ENCODE assay signal across 8 mouse cellular contexts in genomic region chr1:181728707-181729106, GRCm38 (mm10).
A peak's percentile ranks its signal among the peaks of the same experiment; 100 is the strongest.
DNase-seq lines count a peak whose midpoint lies in the region; ATAC-seq and TF ChIP-seq lines count a peak whose summit lies in the region.

No protein-coding gene starts in this region.

- ATAC-seq in embryonic facial prominence, embryonic 14.5 days (ENCODE audit: low read depth): no peak
- no peak for ATAC-seq in limb, embryonic 14.5 days (ENCODE audit: low FRiP score, low read depth)
- ATAC-seq in forebrain, embryonic 15.5 days (replicated peaks): no peak

- H3K4me3 ChIP-seq in heart, embryonic 10.5 days: no peak overlapping the region
- no peak overlapping the region for H3K4me3 ChIP-seq in embryonic facial prominence, embryonic 14.5 days (ENCODE audit: low read depth, low read length)
- no peak overlapping the region for H3K4me3 ChIP-seq in limb, embryonic 14.5 days (replicated peaks; ENCODE audit: low read length)
- no peak overlapping the region for H3K4me3 ChIP-seq in forebrain, embryonic 15.5 days

- no peak overlapping the region for H3K4me2 ChIP-seq in embryonic facial prominence, embryonic 14.5 days (ENCODE audit: low read depth, low read length)
- no peak overlapping the region for H3K4me2 ChIP-seq in limb, embryonic 14.5 days (replicated peaks; ENCODE audit: low read depth, low read length, severe bottlenecking)
- no peak overlapping the region for H3K4me2 ChIP-seq in forebrain, embryonic 15.5 days (replicated peaks)

- no peaks in the 10 kb centered on the region for H3K36me3 ChIP-seq in heart, embryonic 10.5 days
- H3K36me3 ChIP-seq in embryonic facial prominence, embryonic 14.5 days (ENCODE audit: control insufficient read depth, insufficient read depth, low read length): no peaks in the 10 kb centered on the region
- H3K36me3 ChIP-seq in limb, embryonic 14.5 days (ENCODE audit: control insufficient read depth, insufficient read depth, low read length): no peaks in the 10 kb centered on the region
- H3K36me3 ChIP-seq in forebrain, embryonic 15.5 days: no peaks in the 10 kb centered on the region

- H3K9me3 ChIP-seq in heart, embryonic 10.5 days: no peaks in the 10 kb centered on the region
- H3K9me3 ChIP-seq in embryonic facial prominence, embryonic 14.5 days (ENCODE audit: control insufficient read depth, low read length): no peaks in the 10 kb centered on the region
- H3K9me3 ChIP-seq in limb, embryonic 14.5 days (ENCODE audit: control insufficient read depth, low read length): no peaks in the 10 kb centered on the region
- H3K9me3 ChIP-seq in forebrain, embryonic 15.5 days: no peaks in the 10 kb centered on the region

- H3K9ac ChIP-seq in embryonic facial prominence, embryonic 14.5 days (ENCODE audit: low read depth, low read length): no peak overlapping the region
- no peak overlapping the region for H3K9ac ChIP-seq in limb, embryonic 14.5 days (ENCODE audit: low read depth, low read length, severe bottlenecking)
- H3K9ac ChIP-seq in forebrain, embryonic 15.5 days (replicated peaks): no peak overlapping the region

- 58% methylated on average over 5 of the region's 5 CpGs for WGBS in heart, embryonic 10.5 days
- 48% methylated on average over 5 of the region's 5 CpGs for WGBS in embryonic facial prominence, embryonic 14.5 days
- WGBS in limb, embryonic 14.5 days: 59% methylated on average over 5 of the region's 5 CpGs
- WGBS in forebrain, embryonic 15.5 days: 61% methylated on average over 5 of the region's 5 CpGs

- no peak overlapping the region for H3K27ac ChIP-seq in heart, embryonic 10.5 days
- no peak overlapping the region for H3K27ac ChIP-seq in embryonic facial prominence, embryonic 14.5 days (replicated peaks; ENCODE audit: low read depth, low read length)
- no peak overlapping the region for H3K27ac ChIP-seq in limb, embryonic 14.5 days (replicated peaks; ENCODE audit: low read depth, low read length)
- no peak overlapping the region for H3K27ac ChIP-seq in forebrain, embryonic 15.5 days (replicated peaks)

- DNase-seq in heart, adult 8-10 months (ENCODE audit: low spot score): peak; percentile 12
- no peak for DNase-seq in heart, embryonic 10.5 days (ENCODE audit: low spot score)
- peak; percentile 26 for DNase-seq in urinary bladder, postnatal 14 days (ENCODE audit: low spot score)
- no peak for DNase-seq in urinary bladder, adult 2 months (ENCODE audit: low spot score)
- peak; percentile 65 for DNase-seq in embryonic facial prominence, embryonic 14.5 days (ENCODE audit: low spot score)
- DNase-seq in limb, embryonic 14.5 days (ENCODE audit: low spot score): peak; percentile 49
- peak; percentile 54 for DNase-seq in thymus, postnatal 0 days (ENCODE audit: low spot score)

- H3K27me3 ChIP-seq in heart, embryonic 10.5 days (ENCODE audit: insufficient read depth, poor library complexity, severe bottlenecking): no peaks in the 10 kb centered on the region
- H3K27me3 ChIP-seq in embryonic facial prominence, embryonic 14.5 days (replicated peaks; ENCODE audit: control insufficient read depth, insufficient read depth, low read length): no peaks in the 10 kb centered on the region
- H3K27me3 ChIP-seq in limb, embryonic 14.5 days (ENCODE audit: control insufficient read depth, insufficient read depth, low read length): no peaks in the 10 kb centered on the region
- no peaks in the 10 kb centered on the region for H3K27me3 ChIP-seq in forebrain, embryonic 15.5 days

- no peaks in the 10 kb centered on the region for H3K4me1 ChIP-seq in heart, embryonic 10.5 days
- H3K4me1 ChIP-seq in embryonic facial prominence, embryonic 14.5 days (ENCODE audit: control insufficient read depth, insufficient read depth, low read length): no peaks in the 10 kb centered on the region
- no peaks in the 10 kb centered on the region for H3K4me1 ChIP-seq in limb, embryonic 14.5 days (ENCODE audit: control insufficient read depth, insufficient read depth, low read length)
- no peaks in the 10 kb centered on the region for H3K4me1 ChIP-seq in forebrain, embryonic 15.5 days

- no peak for TF ChIP-seq POLR2A in limb, embryonic 14.5 days (IDR thresholded peaks at IDR 0.05; ENCODE audit: borderline replicate concordance, extremely low read depth, insufficient read depth, insufficient read length)

Comparison
In these comparisons a context has a peak if more than half of its experiments do, and no peak if none do; other contexts are left out.
1. DNase-seq: peak in heart, adult 8-10 months (single experiment), urinary bladder, postnatal 14 days (single experiment), embryonic facial prominence, embryonic 14.5 days (single experiment), limb, embryonic 14.5 days (single experiment) and thymus, postnatal 0 days (single experiment); none in heart, embryonic 10.5 days (single experiment) and urinary bladder, adult 2 months (single experiment).